Mouse (Mus musculus): ENCODE results near the gene Sp2. TPM values are rescaled to one million over a fixed set of nuclear protein-coding genes. Genes with fewer than 3 reads are reported as not detected.

Gene Sp2
- polyA plus RNA-seq (2015; fragmentation: Nextera tagmentation; extraction: Ambion mirVana) = 15.2 and 15.7 TPM in 2 replicates

DNA sequence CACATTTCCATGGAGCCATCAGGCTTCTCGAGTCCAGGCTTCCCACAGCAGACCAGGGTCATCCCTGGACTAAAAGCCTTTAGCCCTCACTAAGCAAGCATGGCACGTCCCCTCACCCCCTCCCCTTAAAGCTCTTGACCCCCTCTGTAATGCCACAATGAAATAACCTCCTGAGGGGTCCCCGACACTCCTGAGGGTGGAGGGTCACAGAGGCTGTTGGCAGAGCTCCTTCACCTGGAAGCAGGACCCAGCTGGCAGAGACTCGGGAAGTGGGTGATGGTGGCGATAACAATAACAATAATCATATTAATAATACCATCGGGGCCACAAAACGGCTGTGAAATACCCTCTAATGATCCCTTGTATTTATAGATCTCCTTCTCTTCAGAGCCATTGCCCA is at the start of gene Sp2:
Gene Sp2 (minus strand): TSS at position 101 of the 400 bp plus-strand sequence.
- H3K27me3 ChIP-seq (ENCODE audit: control insufficient read depth, insufficient read depth, low read length) = peaks cover 33% of the 10 kb centered on the region
- no peaks in the 10 kb centered on the region for H3K9me3 ChIP-seq (replicated peaks; ENCODE audit: control insufficient read depth, low read length)
- no peak within 1 kb of the TSS for H3K4me2 ChIP-seq (ENCODE audit: low read depth, low read length)
- no peaks in the 10 kb centered on the region for H3K36me3 ChIP-seq (ENCODE audit: control insufficient read depth, insufficient read depth)
- H3K4me3 ChIP-seq (ENCODE audit: low read length) = no peak within 1 kb of the TSS
- peaks cover 7% of the 10 kb centered on the region for H3K4me1 ChIP-seq (ENCODE audit: control insufficient read depth, insufficient read depth, low read length)
- no peak within 1 kb of the TSS for H3K27ac ChIP-seq (ENCODE audit: low read length)
- no peak for ATAC-seq (replicated peaks; ENCODE audit: extremely low read depth, insufficient read depth, low FRiP score)
- H3K9ac ChIP-seq (ENCODE audit: low read length) = no peak within 1 kb of the TSS
- WGBS = 78% methylated on average over 7 of the region's 7 CpGs

DNA sequence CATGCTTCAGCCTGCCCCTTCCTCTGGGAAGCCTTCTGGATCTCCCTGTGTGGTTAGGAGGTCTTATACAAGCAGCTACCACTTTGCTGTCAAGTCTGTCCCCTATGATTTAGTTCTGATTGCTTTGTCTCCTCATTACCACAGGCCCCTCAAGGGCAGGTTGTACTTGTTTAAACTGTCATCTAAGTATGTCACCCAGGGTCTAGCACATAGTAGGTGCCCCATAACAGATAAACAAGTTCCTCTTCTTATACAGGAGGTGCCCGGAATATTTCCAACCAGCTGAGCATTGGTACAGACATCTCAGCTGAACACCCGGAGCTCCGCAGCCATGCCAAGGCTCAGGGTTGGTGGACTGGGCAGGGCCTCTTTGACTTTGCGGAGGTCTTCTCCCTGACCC is 49.7 kb upstream of the Sp2 start:
- no peak overlapping the region for H3K4me3 ChIP-seq (ENCODE audit: low read length)
- WGBS = 91% methylated on average over 4 of the region's 4 CpGs
- no peaks in the 10 kb centered on the region for H3K27me3 ChIP-seq (ENCODE audit: control insufficient read depth, insufficient read depth, low read length)
- no peak for ATAC-seq (replicated peaks; ENCODE audit: extremely low read depth, insufficient read depth, low FRiP score)
- no peak overlapping the region for H3K27ac ChIP-seq (ENCODE audit: low read length)
- no peak overlapping the region for H3K9ac ChIP-seq (ENCODE audit: low read length)
- H3K36me3 ChIP-seq (ENCODE audit: control insufficient read depth, insufficient read depth) = no peaks in the 10 kb centered on the region
- no peaks in the 10 kb centered on the region for H3K9me3 ChIP-seq (replicated peaks; ENCODE audit: control insufficient read depth, low read length)
- peaks cover 8% of the 10 kb centered on the region for H3K4me1 ChIP-seq (ENCODE audit: control insufficient read depth, insufficient read depth, low read length)
- H3K4me2 ChIP-seq (ENCODE audit: low read depth, low read length) = no peak overlapping the region

DNA sequence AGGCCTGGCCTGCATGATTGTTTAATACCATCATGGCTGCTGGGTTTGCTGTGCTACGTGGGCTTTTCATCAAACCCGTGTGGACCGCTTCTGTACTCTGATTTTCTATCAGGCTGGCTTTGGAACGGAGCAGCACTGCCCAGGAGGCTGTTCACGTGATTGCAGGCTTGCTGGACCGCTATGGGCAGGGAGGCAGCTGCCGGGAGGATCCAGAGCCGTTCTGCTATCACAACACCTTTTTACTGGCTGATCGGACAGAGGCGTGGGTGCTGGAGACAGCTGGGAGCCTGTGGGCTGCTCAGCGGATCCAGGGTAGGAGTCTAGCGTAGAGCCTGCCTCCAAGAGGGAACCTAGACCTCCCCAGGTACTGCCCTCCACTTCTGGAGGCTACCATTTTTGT is 49.2 kb upstream of the Sp2 start:
- no peak overlapping the region for H3K4me2 ChIP-seq (ENCODE audit: low read depth, low read length)
- no peak overlapping the region for H3K27ac ChIP-seq (ENCODE audit: low read length)
- 0 out of 2 replicates have a peak, but pooled peaks have one; percentile 10 for ATAC-seq (replicated peaks; ENCODE audit: extremely low read depth, insufficient read depth, low FRiP score)
- no peak overlapping the region for H3K9ac ChIP-seq (ENCODE audit: low read length)
- no peaks in the 10 kb centered on the region for H3K27me3 ChIP-seq (ENCODE audit: control insufficient read depth, insufficient read depth, low read length)
- 69% methylated on average over 12 of the region's 12 CpGs for WGBS
- no peaks in the 10 kb centered on the region for H3K9me3 ChIP-seq (replicated peaks; ENCODE audit: control insufficient read depth, low read length)
- no peak overlapping the region for H3K4me3 ChIP-seq (ENCODE audit: low read length)
- H3K4me1 ChIP-seq (ENCODE audit: control insufficient read depth, insufficient read depth, low read length) = peaks cover 8% of the 10 kb centered on the region
- H3K36me3 ChIP-seq (ENCODE audit: control insufficient read depth, insufficient read depth) = no peaks in the 10 kb centered on the region

DNA sequence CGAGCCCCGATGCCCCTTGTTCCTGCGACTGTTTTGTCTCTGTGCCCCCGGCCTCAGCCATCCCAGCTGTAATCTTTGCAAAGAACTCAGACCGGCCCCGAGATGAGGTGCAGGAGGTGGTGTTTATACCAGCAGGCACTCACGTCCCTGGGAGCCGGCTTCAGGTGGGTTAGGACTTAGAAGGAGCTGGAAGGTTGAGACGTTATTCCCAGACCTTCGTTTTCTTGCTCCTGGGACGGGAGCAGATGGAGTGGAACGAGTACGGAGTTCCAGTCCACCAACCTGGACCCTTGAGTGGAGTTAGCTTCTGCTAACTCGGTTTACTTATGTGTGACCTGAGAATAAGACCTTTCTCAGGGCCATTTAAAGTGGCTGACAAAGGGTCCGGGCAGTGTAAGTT is 47.7 kb upstream of the Sp2 start:
- Histone ChIP-seq H3K4me1 (ENCODE audit: control insufficient read depth, insufficient read depth, low read length) (peaks cover 11% of the 10 kb centered on the region), H3K9me3 (replicated peaks; ENCODE audit: control insufficient read depth, low read length) (no peaks in the 10 kb centered on the region), H3K4me3 (ENCODE audit: low read length) (peak overlapping the region; percentile 67), H3K4me2 (ENCODE audit: low read depth, low read length) (peak overlapping the region; percentile 92), H3K27me3 (ENCODE audit: control insufficient read depth, insufficient read depth, low read length) (no peaks in the 10 kb centered on the region), H3K9ac (ENCODE audit: low read length) (peak overlapping the region; percentile 74), H3K36me3 (ENCODE audit: control insufficient read depth, insufficient read depth) (no peaks in the 10 kb centered on the region), H3K27ac (ENCODE audit: low read length) (peak overlapping the region; percentile 66)
- no peak for ATAC-seq (replicated peaks; ENCODE audit: extremely low read depth, insufficient read depth, low FRiP score)
- WGBS = 20% methylated on average over 15 of the region's 15 CpGs

DNA sequence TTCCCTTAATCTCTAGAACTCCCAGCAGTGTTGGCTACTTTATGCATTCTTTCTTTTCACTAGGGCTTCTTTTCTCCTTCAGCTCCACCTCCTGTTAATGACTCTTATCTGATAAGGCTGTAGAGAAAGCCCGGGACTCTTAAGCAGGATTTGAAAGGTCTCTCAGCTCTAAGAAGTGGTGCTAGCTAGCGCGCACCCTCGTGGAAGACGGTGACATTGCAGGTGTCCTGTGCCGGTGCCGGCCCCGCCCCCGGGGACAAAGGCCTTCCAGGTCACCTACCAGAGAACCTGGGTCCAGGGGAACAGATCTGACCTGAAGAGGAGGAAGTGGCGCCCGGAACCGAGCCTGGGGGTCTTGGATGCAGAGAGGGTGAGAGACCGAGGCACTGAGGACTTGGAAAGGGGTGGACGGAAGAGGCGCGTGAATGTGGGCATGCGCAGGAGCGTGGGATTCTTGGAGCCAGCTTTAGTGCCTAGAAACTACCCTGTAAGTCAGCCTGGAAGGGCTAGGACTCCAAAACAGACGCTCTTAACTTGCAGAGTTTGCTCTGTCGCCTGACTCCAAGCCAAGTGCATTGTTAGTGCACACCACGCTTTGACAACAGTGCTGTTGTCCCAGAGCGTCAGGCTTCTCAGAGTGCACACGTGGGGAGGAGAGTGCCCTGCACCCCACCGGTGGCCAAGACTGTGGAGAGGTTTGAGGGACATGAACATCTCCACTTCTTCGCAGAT is 47.1 kb upstream of the Sp2 start, which contains the start of gene Scrn2:
Gene Scrn2 (plus strand): TSS at position 253 of the 732 bp plus-strand sequence.
- peak within 1 kb of the TSS; percentile 66 for H3K27ac ChIP-seq (ENCODE audit: low read length)
- H3K36me3 ChIP-seq (ENCODE audit: control insufficient read depth, insufficient read depth) = no peaks in the 10 kb centered on the region
- 2% methylated on average over 25 of the region's 25 CpGs for WGBS
- peak; percentile 61 for ATAC-seq (replicated peaks; ENCODE audit: extremely low read depth, insufficient read depth, low FRiP score)
- peaks cover 11% of the 10 kb centered on the region for H3K4me1 ChIP-seq (ENCODE audit: control insufficient read depth, insufficient read depth, low read length)
- peak within 1 kb of the TSS; percentile 67 for H3K4me3 ChIP-seq (ENCODE audit: low read length)
- H3K27me3 ChIP-seq (ENCODE audit: control insufficient read depth, insufficient read depth, low read length) = 0 out of 2 replicates have a peak, but pooled peaks cover 2% of the 10 kb centered on the region
- peak within 1 kb of the TSS; percentile 74 for H3K9ac ChIP-seq (ENCODE audit: low read length)
- peak within 1 kb of the TSS; percentile 92 for H3K4me2 ChIP-seq (ENCODE audit: low read depth, low read length)
- no peaks in the 10 kb centered on the region for H3K9me3 ChIP-seq (replicated peaks; ENCODE audit: control insufficient read depth, low read length)

DNA sequence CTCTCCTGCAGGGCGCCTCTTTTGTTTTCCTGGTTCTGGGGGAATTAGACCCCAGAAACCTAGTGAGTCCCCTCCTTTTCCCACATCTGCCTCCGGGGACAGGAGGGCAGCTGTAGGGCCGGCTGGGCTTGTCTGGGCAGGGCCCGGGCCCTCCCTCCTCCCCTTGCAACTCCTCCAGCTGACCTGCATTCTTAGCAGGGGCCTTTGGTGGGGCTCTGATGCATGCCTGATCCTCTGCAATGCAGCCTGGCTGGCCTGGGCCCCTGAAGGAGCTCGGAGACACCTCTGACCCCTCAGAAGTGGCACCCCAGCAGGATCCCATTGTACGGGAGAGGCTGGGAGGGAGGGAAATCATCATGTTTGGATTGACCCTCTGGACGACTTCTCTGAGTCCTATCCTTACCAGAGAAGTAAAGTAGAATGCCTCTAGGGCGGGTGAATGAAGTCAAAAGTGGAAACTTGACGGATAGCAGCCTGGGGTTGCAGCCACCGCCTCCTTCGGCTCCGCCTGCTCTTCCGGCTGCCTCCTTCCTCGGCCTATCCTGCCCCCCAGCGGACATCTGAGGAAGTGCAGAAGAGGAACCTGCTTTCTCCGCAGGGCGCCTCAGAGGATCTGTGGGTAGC is 43.1 kb upstream of the Sp2 start:
- 4% methylated on average over 17 of the region's 17 CpGs for WGBS
- H3K4me1 ChIP-seq (ENCODE audit: control insufficient read depth, insufficient read depth, low read length) = peaks cover 22% of the 10 kb centered on the region
- no peaks in the 10 kb centered on the region for H3K9me3 ChIP-seq (replicated peaks; ENCODE audit: control insufficient read depth, low read length)
- H3K36me3 ChIP-seq (ENCODE audit: control insufficient read depth, insufficient read depth) = no peaks in the 10 kb centered on the region
- ATAC-seq (replicated peaks; ENCODE audit: extremely low read depth, insufficient read depth, low FRiP score) = peak; percentile 47; the same call in 1 of the 2 replicates
- peak overlapping the region; percentile 56 for H3K27ac ChIP-seq (ENCODE audit: low read length)
- H3K27me3 ChIP-seq (ENCODE audit: control insufficient read depth, insufficient read depth, low read length) = peaks cover 38% of the 10 kb centered on the region
- H3K9ac ChIP-seq (ENCODE audit: low read length) = peak overlapping the region; percentile 73
- H3K4me2 ChIP-seq (ENCODE audit: low read depth, low read length) = peak overlapping the region; percentile 63
- H3K4me3 ChIP-seq (ENCODE audit: low read length) = peak overlapping the region; percentile 38

DNA sequence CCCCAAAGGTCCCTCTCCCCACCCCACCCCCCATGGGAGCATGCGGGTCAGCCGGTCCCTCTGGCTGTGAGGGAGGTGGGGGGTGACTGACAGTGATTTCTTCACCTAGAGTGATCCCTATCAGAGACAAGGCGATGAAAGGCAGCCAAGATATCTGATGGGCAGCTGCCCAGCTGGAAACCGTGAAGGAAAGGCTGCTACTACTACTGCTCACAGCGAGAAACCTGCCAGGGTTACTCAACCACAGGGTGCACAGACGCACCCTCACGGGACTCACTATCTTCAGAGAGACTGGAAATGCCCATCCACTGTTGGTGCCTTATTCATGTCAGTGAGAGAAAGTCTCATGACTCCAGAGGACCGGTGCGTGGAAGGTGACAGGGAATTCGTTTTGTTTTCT is 42.2 kb upstream of the Sp2 start:
- ATAC-seq (replicated peaks; ENCODE audit: extremely low read depth, insufficient read depth, low FRiP score) = no peak
- H3K27ac ChIP-seq (ENCODE audit: low read length) = no peak overlapping the region
- H3K27me3 ChIP-seq (ENCODE audit: control insufficient read depth, insufficient read depth, low read length) = peaks cover 46% of the 10 kb centered on the region
- peaks cover 15% of the 10 kb centered on the region for H3K4me1 ChIP-seq (ENCODE audit: control insufficient read depth, insufficient read depth, low read length)
- no peak overlapping the region for H3K4me3 ChIP-seq (ENCODE audit: low read length)
- H3K9me3 ChIP-seq (replicated peaks; ENCODE audit: control insufficient read depth, low read length) = no peaks in the 10 kb centered on the region
- whole genome bisulfite sequencing = 34% methylated on average over 10 of the region's 10 CpGs
- H3K36me3 ChIP-seq (ENCODE audit: control insufficient read depth, insufficient read depth) = no peaks in the 10 kb centered on the region
- H3K4me2 ChIP-seq (ENCODE audit: low read depth, low read length) = no peak overlapping the region
- H3K9ac ChIP-seq (ENCODE audit: low read length) = no peak overlapping the region

DNA sequence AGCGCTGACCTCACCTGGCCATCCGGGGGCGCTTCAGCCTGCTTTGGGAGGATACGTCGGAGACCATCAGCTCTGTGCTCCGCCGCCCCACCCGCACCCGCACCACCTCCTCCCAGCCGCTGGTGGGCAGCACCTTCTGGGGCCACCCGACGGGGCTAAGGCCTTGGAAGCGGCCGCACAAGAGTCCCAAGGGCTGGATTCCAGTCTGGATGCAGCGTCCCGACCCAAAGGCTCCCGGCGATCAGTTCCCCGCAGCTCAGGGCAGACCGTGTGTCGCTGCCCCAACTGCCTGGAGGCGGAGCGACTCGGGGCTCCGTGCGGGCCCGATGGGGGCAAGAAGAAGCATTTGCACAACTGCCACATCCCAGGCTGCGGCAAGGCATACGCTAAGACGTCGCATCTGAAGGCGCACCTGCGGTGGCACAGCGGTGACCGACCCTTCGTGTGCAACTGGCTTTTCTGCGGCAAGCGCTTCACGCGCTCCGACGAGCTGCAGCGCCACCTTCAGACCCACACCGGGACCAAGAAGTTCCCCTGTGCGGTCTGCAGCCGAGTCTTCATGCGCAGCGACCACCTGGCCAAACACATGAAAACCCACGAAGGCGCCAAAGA is 39.2 kb upstream of the Sp2 start:
- no peaks in the 10 kb centered on the region for H3K36me3 ChIP-seq (ENCODE audit: control insufficient read depth, insufficient read depth)
- ATAC-seq (replicated peaks; ENCODE audit: extremely low read depth, insufficient read depth, low FRiP score) = peak; percentile 42
- no peak overlapping the region for H3K27ac ChIP-seq (ENCODE audit: low read length)

More for the DNA sequence above, 39.2 kb upstream of the Sp2 start:
- Histone ChIP-seq H3K27me3 (ENCODE audit: control insufficient read depth, insufficient read depth, low read length) (peaks cover 71% of the 10 kb centered on the region), H3K4me1 (ENCODE audit: control insufficient read depth, insufficient read depth, low read length) (peaks cover 22% of the 10 kb centered on the region), H3K9ac (ENCODE audit: low read length) (peak overlapping the region; percentile 73), H3K9me3 (replicated peaks; ENCODE audit: control insufficient read depth, low read length) (no peaks in the 10 kb centered on the region), H3K4me2 (ENCODE audit: low read depth, low read length) (peak overlapping the region; percentile 91), H3K4me3 (ENCODE audit: low read length) (peak overlapping the region; percentile 62)
- WGBS = 2% methylated on average over 50 of the region's 50 CpGs

All from heart, embryonic 16.5 days (tissue).